Mouse (Mus musculus): ENCODE results near the gene Ptbp1.
A peak's percentile ranks its signal among the peaks of the same experiment; 100 is the strongest.

Ptbp1 gene

DNA sequence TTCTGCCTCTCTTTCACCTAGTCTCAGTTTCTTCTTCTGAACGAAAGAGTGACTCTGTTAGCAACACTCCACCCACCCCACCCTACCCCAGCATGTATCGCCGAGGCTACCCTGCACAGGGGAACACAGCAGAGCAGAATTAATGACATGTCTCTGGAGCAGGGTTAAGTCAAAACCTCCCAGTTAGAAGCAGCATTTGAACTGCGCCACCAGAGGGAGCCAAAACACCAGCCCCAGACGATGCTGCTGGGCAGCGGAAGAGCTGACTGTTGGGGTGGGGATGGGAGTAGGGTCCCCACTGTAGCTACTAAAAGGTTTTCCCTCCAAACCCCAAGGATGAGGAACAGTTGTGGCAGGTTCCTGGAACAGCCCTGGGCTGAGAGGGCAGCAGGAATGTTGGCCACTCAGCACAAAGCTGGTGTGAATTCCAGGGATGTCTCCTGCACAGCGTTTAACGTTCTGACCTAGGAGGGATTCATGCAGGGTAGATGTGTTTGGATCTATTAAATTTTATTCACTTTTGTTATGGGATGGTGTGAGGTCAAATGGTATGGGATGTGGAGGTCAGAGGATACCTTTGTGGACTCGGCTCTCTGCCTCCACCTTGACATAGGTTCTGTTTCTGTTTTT is 19.3 kb upstream of the Ptbp1 start:
- peak; percentile 78 to 85 for DNase-seq

DNA sequence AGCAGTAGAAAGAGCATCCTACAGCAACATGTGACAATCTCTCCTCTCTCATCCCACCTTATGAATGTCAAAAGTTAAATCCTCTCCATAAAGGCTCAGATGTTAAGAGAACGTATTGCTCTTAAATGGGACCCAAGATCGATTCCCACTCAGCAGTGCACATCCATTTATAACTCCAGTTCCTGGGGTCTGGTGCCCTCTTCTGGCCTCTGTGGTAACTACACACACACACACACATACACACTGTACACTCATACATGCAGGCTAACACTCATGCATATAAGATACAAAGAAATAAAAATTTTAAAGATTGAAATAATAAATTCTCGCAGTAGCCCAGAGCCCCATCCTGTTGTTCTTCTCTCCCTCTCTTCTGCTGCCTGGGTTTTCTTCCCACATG is 17.3 kb upstream of the Ptbp1 start:
- no peak for DNase-seq

DNA sequence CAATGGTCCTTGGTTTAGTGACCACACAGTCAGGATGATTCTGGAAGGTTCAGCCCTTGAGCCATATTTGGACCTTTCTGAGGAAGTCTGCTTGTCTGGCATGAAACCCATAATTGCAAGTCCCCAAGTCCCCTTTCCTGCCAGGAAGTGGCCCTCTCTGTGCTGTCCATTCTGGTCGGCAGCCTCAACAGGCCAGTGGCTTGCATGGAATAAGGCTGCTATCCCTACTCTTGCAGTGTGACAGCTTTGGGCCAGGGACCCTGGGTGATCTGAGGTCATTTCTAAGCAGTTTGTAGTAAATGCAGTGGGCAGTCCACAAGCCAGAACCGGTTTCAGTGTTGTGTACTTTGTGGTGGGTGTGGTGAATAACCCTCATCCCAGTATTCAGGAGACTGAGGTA is 16.1 kb upstream of the Ptbp1 start:
- no peak for DNase-seq

DNA sequence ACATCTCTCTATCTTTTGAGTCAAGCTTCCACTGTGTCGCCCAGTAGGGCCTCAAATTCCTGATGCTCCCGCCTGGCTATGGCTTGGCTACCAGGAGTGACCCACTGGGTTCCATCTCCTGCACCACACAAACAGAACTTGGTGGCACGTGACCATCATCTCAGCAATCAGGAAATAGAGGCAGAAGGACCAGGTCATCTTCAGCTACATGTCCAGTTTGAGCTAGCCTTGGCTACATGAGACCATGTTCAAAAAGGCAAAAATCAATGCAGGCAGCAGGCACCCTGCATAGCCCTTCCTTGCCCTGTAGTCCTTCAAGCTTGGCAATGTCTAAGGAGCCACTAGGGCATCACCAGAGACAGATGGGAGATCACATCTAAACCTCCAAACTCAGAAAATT is 14.1 kb upstream of the Ptbp1 start:
- no peak for DNase-seq

DNA sequence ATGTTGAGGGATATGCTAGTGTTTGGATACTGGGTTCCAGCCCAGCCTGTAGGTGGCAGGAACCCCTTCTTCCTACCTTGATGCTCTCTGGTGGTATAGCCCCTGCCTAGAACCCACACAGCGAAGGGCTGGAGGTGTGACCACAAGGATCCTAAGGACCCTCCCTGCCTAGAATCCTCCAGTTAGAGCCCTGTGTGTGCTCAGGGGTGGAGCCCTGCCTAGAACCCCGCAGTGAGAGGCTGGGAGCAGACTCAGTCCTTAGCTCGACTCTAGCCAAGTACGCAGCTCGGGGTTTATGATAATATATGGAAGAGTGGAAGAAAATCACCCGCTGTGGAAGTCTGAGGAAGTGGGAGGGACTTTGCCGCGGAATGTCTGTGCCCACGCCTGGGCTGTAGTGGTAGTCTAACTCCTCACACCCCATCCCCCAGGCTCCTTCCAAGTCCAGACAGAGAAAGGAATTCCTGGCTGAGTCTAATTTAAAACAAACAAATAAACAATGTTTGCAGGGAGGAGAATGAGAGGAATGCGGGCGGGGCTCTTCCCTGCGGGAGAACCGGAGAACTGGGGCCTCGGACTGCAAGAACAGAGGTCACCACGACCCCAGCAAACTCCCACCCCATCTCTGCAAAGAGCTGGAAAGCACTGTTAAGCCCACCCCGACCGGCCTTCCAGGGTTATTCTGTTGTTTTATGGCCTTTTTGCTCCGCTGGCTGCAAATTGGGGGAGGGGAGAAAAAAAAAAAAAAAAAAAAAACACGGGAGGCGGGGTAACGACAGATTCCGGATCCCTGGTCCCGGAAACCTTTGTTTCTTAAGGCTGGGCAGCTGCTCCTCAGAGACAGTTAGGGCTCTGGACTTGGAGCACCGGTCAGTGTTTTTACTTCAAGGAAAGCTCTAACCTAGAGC is 13.3 kb upstream of the Ptbp1 start:
- peak; percentile 60 to 66 for DNase-seq

DNA sequence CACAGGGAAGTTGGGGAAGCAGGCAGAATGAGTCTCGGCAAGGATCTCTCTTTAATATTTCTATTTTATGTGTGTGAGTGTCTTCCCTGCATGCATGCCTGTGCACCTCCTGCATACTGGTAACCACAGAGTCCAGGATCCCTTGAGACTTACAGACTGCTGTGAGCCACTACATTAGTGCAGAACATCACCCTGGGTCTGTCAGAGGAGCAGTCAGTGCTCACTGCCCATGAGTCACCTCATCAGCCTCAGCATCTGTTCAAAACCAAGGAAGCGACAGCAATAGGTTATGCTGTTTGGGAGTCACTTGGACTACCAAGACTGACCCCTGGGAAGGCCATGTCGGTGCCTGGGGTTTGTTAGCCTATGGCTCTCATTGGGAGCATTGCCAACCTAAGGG is 11.9 kb upstream of the Ptbp1 start:
- DNase-seq, result no peak

DNA sequence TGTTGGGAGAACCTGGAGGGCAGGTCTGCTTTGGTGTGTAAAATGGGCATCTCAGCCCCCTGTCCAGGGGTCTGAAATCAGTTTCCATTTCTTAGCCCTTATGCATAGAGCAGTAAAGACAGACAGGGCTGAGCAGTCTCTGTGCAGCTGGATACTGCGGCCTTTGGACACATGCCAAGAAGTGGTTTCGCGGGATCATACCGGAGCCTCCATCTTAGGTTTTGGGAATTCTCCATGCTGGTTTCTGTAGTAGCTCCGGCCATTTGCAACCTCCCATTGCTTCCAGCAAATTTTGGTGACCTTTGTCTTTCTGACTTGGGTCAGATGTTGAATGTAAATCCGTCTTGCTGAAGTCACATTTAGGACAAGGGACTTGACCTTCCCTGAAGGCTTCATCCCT is 10.8 kb upstream of the Ptbp1 start:
- no peak for DNase-seq

DNA sequence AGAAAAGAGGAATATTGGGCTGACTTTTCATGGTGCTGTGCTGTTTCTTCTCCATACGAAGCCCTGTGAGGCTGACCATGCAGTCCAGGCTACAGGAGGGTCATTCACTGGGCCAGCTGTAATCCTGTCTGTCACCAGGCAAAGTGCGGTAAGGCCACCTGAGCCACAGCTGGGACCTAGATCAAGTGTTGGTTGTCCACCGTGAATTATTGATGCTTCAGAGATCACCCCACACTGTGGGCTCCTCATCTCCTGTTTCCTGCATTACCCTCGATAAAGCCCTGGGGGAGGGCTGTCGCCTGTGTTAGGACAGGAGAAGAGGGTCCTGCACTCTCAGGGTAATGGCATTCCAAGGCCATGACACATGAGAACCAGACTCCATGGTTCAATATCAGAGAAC is 7.7 kb upstream of the Ptbp1 start:
- DNase-seq, result no peak

DNA sequence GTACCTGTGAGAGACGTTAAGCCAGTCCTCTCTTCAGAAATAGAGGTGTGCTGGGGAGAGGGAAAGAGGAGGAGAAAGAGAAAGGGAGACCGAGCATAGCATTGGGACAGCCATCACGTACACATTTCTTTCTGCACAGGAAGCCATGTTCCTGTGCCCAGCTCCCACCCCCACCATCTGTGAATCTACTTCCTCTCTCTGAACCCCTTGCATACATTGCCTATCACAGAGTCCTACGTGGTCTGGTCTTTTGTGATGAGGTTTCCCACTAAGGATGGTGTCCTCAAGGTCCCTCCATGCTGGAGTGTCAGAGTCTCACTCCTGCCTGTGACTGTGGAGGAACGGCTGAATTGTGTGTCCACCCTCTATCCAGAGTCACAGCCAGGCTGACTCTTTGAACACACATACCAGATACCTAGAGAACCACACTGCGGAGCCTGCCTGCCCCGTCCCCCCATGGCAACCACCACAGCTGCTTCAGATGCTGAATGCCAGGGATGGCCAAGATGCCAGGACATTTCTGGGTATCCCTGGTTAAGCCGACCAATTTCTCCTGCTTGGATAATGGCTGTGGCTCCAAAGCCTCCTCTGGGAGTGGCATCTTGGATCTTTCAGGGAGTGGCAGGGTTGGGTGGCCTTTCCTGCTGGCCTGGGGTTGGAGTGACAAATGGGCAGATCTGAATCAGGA is 4.1 kb upstream of the Ptbp1 start:
- no peak for DNase-seq

DNA sequence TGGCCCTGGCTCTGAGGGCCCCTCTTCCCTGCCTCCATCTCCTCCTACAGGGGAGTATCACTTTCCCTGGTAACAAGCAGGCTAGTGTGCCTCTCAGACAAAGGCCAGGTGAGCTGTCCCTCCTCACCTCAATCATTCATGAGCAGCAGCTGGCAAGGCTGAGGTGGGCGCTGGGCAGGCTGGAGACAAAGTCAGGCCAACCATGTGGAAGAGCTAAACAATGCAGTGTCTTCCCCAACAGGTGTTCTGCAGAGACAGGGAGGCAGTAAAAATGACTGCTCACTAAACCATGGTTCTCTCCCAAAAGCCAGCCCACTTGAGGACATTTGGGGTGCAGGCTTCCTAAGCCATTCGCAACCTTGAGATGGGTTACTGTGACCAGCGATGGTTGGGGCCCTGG is 2.6 kb upstream of the Ptbp1 start:
- DNase-seq, result no peak

DNA sequence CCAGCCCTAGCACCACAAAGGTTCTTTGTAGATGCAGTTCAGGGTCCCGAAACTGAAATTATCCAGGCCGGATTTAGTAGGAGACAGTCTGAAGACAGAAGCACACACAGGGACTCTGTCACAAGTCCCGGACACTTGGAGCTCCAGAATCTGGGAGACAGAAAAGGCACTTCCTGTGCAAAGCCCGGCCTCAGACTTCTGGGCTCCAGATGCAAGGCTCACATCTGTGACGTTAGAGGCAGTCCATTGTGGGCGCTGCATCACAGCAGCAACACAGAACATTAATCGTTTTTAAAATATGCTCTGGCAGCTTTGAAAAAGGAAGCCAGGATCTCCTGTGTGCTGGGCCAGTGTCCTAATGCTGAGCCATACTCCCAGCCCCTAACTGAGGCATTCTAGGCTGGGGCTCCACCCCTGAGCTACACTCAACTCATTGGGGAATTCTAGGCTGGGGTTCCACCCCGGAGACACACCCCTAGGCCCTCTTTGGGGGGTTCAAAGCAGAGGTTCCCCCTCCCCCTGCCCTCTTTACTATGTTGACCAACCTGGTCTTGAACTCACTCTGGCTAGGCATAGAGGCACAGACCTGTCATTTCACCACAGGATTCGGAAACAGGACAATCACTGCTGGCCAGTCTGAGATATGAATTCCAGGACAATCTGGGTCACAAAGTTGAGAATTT is 2.0 kb upstream of the Ptbp1 start:
- DNase-seq, result no peak

DNA sequence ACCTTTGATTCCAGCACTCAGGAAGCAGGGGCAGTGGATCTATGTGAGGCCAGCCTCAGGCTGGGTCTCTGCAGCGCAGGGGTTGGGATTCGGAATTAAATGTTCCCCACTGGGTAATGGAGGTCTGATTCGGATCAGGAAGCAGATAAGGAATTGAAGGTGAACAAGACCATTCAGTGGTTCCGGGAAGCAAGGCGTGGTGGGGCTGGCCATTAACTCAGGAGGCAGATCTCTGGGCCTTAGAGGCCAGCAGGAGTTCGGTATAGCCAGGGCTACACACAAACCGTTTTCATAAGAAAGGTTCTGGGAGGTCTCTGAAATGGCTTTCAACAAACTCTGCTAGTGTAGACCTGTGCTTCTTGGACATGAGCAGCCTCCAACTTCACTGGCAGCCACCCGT is 1.4 kb upstream of the Ptbp1 start:
- no peak for DNase-seq

DNA sequence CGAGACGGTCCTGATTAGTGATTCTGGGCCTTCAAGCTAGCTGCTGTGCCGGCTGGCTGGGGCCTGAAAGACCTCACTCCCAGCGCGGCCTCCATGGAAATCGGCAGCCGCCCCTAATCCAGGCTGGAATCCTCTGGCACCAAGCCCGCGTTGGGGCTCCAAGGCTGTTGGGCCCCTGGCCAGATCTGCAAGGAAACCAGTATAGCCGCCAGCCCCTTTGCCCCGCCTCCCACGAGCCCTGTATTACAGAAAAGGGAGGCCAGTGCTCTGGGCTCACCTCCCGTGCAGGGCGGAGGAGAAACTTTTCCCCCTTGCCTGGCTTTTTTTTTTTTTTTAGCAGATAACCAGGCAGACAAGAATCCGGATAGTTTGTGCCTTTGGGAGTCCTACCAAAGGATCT is 835 bp upstream of the Ptbp1 start:
- DNase-seq, result peak; percentile 76 to 84

DNA sequence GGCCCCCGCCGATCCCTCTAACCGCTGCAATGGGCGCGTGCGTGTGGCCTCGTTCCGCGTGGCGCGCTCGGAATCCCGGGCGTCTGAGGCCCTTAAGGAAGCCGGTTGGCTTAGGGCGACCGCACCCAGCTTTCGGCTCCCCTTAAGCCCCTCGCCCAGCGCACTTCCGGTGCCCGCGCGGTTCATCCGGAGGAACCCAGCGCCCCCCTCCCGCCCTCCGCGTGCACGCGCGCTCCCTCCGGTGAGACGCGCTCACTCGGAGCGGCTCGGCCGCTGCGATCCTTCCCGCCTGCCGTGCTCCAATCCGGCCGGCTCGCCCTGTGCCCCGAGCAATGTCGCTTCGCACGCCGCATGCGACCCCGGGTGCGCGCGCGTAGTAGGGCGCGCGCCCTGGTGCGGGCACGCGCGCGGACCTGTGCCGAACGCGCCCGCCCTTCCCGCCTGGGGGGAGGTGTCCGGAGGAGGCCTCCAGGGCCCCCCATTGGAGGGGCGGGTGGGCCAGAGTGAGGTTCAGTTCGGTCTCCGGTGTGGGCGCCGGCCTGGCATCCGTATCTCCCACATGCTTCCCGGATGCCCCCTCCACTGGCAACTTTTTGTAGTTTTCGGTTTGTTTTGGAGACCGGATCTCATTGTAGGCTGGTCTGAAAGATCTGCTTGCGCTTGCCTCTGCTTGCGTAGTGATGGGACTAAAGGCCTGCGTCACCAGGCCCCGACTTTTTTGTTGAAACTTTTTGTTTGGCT is 744 bp downstream of the Ptbp1 start:
- DNase-seq, result peak; percentile 51 to 79

DNA sequence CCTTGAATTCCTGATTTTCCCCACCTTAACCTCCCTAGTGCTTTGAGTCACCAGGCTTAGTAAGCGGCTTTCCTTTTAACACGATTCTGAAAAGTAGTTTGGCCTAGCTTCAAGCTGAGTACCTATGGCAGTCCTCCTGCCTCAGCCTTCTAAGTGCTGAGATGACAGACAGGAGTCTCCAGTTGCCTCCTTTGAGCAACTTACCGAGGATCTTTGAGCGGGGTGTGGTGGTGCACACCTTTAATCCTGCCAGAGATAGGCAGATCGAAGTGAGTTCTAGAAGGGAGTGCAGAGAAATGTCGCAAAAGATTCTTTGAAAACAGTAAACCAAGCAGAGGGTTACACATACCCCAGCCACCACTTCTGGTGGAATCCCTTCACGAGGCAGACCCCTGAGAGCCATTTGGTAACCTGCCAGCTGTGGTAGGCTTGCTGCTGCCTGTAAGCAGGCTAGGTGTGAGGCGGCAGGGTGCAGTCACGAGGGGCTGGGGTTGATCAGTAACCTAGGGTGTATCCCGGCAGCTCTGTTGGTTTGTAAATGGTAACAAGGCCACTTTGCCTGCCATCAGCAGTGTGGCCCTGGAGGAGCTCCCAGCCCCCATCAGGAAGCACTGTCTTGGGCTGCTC is 1.4 kb downstream of the Ptbp1 start:
- peak in 1 of 2 experiments; percentile 48 for DNase-seq

DNA sequence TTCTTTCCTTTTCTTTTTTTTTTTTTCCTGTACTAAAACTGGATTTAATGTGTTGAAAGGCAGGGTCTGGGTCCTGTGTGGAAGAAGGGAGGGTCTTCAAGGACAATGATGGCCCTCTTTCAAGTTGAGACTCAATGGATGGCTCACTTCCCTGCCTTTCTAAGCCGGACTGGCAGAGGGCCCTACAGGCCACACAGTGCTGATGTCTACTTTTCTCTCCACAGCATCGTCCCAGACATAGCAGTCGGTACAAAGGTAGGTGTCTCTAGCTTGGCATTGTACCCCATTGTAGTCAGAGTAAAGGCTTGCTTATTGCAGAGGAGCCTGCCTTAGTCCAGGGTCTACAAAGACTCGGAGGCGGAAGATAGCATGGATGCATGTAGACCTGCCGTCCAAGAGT is 2.1 kb downstream of the Ptbp1 start:
- no peak for DNase-seq

DNA sequence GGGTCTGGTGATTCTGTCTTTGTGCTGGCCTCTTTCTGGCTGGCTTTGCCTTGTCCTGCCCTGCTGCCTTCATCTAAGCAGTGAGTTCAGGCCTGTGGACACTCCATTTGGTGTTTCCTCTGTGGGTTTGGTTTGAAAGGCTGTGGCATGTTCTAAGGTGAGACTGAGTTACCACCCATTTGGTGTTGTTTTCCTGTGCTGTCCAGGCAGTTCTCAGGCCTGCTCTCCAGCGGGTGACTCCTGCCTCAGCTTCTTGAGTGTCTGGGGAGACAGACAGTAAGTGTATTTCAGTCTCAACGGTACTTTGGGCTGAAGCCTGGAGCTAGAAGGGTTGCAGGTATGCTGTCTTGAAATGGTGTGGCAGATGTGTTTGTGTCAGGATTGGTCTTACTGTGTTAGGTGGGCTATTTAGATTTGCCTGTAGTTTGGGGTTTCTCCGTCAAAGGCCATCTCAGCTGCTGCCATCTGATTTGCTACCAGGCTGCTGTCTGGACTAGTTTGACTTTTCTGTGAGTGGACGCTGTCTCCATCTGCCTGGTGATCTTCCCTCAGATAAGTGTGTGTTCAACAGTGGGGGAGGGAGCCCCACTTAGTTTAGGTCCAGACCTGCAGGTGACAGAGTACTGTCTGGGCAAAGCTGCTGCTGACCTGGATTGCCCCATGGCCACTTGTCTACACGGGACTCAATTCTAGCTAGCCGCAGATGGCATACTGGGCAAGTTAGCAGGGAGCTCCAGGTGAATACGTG is 2.7 kb downstream of the Ptbp1 start:
- peak in 1 of 2 experiments; percentile 26 for DNase-seq

DNA sequence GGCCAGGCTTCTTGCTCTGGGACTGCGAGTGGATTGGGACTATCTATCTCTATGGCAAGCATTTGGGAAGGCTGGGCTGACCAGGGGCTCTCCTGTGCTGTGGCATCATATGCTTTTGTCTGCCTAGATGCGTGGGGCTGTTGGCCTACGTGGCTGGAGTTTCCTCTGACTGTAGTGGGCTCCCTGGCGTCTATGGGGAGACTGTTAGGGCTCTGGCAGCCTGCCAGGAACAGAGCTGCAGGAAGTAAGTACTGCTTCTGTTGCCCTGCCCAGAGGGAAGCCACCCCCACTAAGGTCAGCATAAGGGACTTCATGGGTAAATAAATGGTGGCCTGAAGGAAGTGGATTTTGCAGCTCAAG is 3.2 kb downstream of the Ptbp1 start:
- peak in 1 of 2 experiments; percentile 54 for DNase-seq

DNA sequence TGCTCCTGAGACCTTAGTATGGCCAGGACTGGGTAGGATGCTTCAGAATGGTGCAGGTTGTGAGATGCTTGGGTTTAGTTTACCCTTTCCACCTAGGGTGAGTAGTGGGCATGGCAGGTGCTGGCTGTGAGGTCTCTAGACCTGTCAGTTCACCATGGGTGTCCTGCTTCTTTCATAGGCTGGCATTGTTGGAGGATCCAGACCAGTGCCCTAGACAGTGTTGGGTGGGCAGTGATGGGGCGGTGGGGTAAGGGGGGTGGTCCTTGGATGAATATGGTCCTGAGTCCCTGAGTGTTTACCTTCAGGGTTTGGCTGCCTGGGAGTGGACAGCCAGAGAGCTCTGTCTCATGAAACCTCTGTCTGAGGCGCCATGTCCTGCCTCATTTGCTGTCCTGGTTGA is 3.7 kb downstream of the Ptbp1 start:
- no peak for DNase-seq

DNA sequence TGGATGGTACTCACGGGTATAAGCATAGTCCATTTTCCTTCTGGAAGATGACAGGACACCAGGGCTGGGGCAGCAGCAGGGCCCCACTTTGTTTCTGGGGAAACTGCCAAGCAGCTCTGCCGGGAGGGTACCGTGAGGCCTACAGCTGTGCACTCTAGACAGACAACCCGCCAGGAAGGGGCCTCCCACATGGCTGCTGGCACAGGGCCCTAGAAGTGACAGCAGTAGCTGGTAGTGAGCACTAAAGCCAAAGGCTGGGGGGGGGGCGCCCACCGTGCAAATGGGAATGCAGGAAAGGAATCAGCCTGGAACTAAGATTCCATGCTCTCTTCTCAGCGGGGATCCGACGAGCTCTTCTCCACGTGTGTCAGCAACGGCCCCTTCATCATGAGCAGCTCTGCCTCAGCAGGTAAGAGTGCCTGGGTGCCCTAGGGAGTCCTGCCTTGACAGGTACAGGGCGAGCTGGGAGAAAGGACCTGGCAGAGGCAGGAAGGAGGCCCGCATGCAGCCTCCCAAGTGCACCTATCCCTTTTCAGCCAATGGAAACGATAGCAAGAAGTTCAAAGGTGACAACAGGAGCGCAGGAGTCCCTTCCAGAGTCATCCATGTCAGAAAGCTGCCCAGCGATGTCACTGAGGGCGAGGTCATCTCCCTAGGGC is 4.3 kb downstream of the Ptbp1 start:
- peak; percentile 56 to 59 for DNase-seq

DNA sequence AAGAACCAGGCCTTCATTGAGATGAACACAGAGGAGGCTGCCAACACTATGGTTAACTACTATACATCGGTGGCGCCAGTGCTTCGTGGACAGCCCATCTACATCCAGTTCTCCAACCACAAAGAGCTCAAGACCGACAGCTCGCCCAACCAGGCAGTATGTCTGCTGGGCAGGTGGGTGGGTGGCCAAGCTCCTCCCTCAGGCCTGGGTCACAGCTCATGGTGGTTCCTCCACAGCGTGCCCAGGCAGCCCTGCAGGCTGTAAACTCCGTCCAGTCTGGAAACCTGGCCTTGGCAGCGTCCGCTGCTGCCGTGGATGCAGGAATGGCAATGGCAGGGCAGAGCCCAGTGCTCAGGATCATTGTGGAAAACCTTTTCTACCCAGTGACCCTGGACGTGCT is 4.9 kb downstream of the Ptbp1 start:
- DNase-seq, result peak in 1 of 2 experiments; percentile 28

All from cerebellum, adult 18-20 months (tissue).